Mouse (Mus musculus): ENCODE measurements around the gene Aldoc. TPM values are rescaled to one million over a fixed set of nuclear protein-coding genes. Genes with fewer than 3 reads are reported as not detected.

Gene Aldoc
- polyA plus RNA-seq, 1 experiment from 2014 or later = 3.0 TPM

GRCm38 (mm10) chr11:78372166-78372565 is 49.4 kb downstream of the Aldoc start:
- no peak overlapping the region for H3K4me3 ChIP-seq
- DNase-seq (ENCODE audit: low spot score) = no peak
- H3K4me1 ChIP-seq = peaks cover 26% of the 10 kb centered on the region
- H3K27me3 ChIP-seq (replicated peaks; ENCODE audit: low read depth, poor library complexity, severe bottlenecking) = no peaks in the 10 kb centered on the region
- no peaks in the 10 kb centered on the region for H3K9me3 ChIP-seq
- H3K36me3 ChIP-seq (replicated peaks) = no peaks in the 10 kb centered on the region
- 80% methylated on average over 3 of the region's 3 CpGs for WGBS
- H3K27ac ChIP-seq (replicated peaks) = no peak overlapping the region

DNA sequence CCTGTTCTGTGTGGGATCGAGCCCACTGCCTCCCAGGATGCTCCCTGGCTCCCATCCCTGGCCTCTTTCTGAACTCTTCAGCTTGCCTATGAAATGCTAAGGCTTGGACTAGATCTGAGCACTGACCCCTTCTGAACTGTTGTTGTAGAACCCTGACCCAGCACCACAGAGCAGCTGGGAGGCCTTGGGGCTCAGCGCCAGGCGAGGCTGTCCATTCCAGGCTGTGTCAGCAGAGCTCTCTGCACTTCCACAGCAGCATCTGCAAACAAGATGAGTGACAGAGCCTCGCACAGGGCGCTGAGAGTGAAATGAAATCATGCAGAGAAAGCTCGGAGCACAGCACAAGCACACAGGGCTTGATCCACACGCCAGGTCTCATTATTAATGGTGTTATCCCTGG is 49.8 kb downstream of the Aldoc start:
- Histone ChIP-seq H3K9me3 (no peaks in the 10 kb centered on the region), H3K27me3 (replicated peaks; ENCODE audit: low read depth, poor library complexity, severe bottlenecking) (no peaks in the 10 kb centered on the region), H3K4me1 (peaks cover 29% of the 10 kb centered on the region), H3K4me3 (no peak overlapping the region), H3K27ac (replicated peaks) (no peak overlapping the region), H3K36me3 (replicated peaks) (no peaks in the 10 kb centered on the region)
- DNase-seq (ENCODE audit: low spot score) = no peak
- 69% methylated on average over 7 of the region's 7 CpGs for WGBS

- DNase-seq (ENCODE audit: low spot score) = no peak
- Histone ChIP-seq H3K4me3 (no peak overlapping the region), H3K27me3 (replicated peaks; ENCODE audit: low read depth, poor library complexity, severe bottlenecking) (no peaks in the 10 kb centered on the region), H3K36me3 (replicated peaks) (no peaks in the 10 kb centered on the region), H3K9me3 (no peaks in the 10 kb centered on the region), H3K4me1 (peaks cover 32% of the 10 kb centered on the region), H3K27ac (replicated peaks) (no peak overlapping the region)
- WGBS = 75% methylated on average over 8 of the region's 8 CpGs
Measured at GRCm38 (mm10) chr11:78374147-78374546, 51.4 kb downstream of the Aldoc start.

Other genes starting within 250 kb of the Aldoc start
- 40.9 and 41.5 TPM in 2 replicates for gene Eral1, start 242.6 kb upstream of the Aldoc start, polyA plus RNA-seq (2016; fragmentation: Nextera tagmentation; extraction: Ambion mirVana)
- gene Fam222b, start 228.3 kb upstream of the Aldoc start, polyA plus RNA-seq (2016; fragmentation: Nextera tagmentation; extraction: Ambion mirVana) = 28.2 and 29.9 TPM in 2 replicates
- gene Traf4, start 157.4 kb upstream of the Aldoc start, polyA plus RNA-seq (2016; fragmentation: Nextera tagmentation; extraction: Ambion mirVana) = 151 and 157 TPM in 2 replicates
- gene Nek8, start 146.3 kb upstream of the Aldoc start, polyA plus RNA-seq (2016; fragmentation: Nextera tagmentation; extraction: Ambion mirVana) = 13.5 and 15.3 TPM in 2 replicates
- gene Tlcd1, start 146.3 kb upstream of the Aldoc start, polyA plus RNA-seq (2016; fragmentation: Nextera tagmentation; extraction: Ambion mirVana) = 8.8 and 9.2 TPM in 2 replicates
- gene Rpl23a, start 139.4 kb upstream of the Aldoc start, polyA plus RNA-seq (2016; fragmentation: Nextera tagmentation; extraction: Ambion mirVana) = 1,123 and 1,138 TPM in 2 replicates
- 107 and 123 TPM in 2 replicates for gene Rab34, start 134.5 kb upstream of the Aldoc start, polyA plus RNA-seq (2016; fragmentation: Nextera tagmentation; extraction: Ambion mirVana)
- 1.6 and 2.3 TPM in 2 replicates for gene Proca1, start 129.6 kb upstream of the Aldoc start, polyA plus RNA-seq (2016; fragmentation: Nextera tagmentation; extraction: Ambion mirVana)
- gene Sdf2, start 77.2 kb upstream of the Aldoc start, polyA plus RNA-seq (2016; fragmentation: Nextera tagmentation; extraction: Ambion mirVana) = 43.5 and 44.9 TPM in 2 replicates
- gene Supt6, start 77.0 kb upstream of the Aldoc start, polyA plus RNA-seq (2016; fragmentation: Nextera tagmentation; extraction: Ambion mirVana) = 39.2 TPM in 2 replicates
- 60.4 and 72.1 TPM in 2 replicates for gene 2610507B11Rik, start 61.2 kb upstream of the Aldoc start, polyA plus RNA-seq (2016; fragmentation: Nextera tagmentation; extraction: Ambion mirVana)
- gene BC030499, start 32.1 kb upstream of the Aldoc start, polyA plus RNA-seq (2016; fragmentation: Nextera tagmentation; extraction: Ambion mirVana) = 0.48 and 0.49 TPM in 2 replicates
- 65.7 and 73.1 TPM in 2 replicates for gene Spag5, start 21.4 kb upstream of the Aldoc start, polyA plus RNA-seq (2016; fragmentation: Nextera tagmentation; extraction: Ambion mirVana)
- gene Pigs, start 5.4 kb downstream of the Aldoc start, polyA plus RNA-seq (2016; fragmentation: Nextera tagmentation; extraction: Ambion mirVana) = 73.7 and 74.9 TPM in 2 replicates
- gene Unc119, start 20.5 kb downstream of the Aldoc start, polyA plus RNA-seq (2016; fragmentation: Nextera tagmentation; extraction: Ambion mirVana) = 67.7 and 69.1 TPM in 2 replicates
- gene Foxn1, start 63.6 kb downstream of the Aldoc start, polyA plus RNA-seq (2016; fragmentation: Nextera tagmentation; extraction: Ambion mirVana) = 0.21 and 0.26 TPM in 2 replicates
- not detected in 2 replicates for gene Slc13a2, start 99.2 kb downstream of the Aldoc start, polyA plus RNA-seq (2016; fragmentation: Nextera tagmentation; extraction: Ambion mirVana)
- 14.9 and 18.4 TPM in 2 replicates for gene Slc46a1, start 142.7 kb downstream of the Aldoc start, polyA plus RNA-seq (2016; fragmentation: Nextera tagmentation; extraction: Ambion mirVana)
- gene Sarm1, start 174.8 kb downstream of the Aldoc start, polyA plus RNA-seq (2016; fragmentation: Nextera tagmentation; extraction: Ambion mirVana) = 5.0 and 6.0 TPM in 2 replicates
- gene Vtn, start 176.1 kb downstream of the Aldoc start, polyA plus RNA-seq (2016; fragmentation: Nextera tagmentation; extraction: Ambion mirVana) = 16.3 and 16.7 TPM in 2 replicates
- gene Sebox, start 180.5 kb downstream of the Aldoc start, polyA plus RNA-seq (2016; fragmentation: Nextera tagmentation; extraction: Ambion mirVana) = not detected in 2 replicates
- 75.9 and 76.0 TPM in 2 replicates for gene Tmem199, start 189.2 kb downstream of the Aldoc start, polyA plus RNA-seq (2016; fragmentation: Nextera tagmentation; extraction: Ambion mirVana)
- 175 and 178 TPM in 2 replicates for gene Poldip2, start 189.2 kb downstream of the Aldoc start, polyA plus RNA-seq (2016; fragmentation: Nextera tagmentation; extraction: Ambion mirVana)
- 91.6 and 92.4 TPM in 2 replicates for gene Tnfaip1, start 213.4 kb downstream of the Aldoc start, polyA plus RNA-seq (2016; fragmentation: Nextera tagmentation; extraction: Ambion mirVana)
- gene Ift20, start 213.4 kb downstream of the Aldoc start, polyA plus RNA-seq (2016; fragmentation: Nextera tagmentation; extraction: Ambion mirVana) = 84.2 and 95.2 TPM in 2 replicates
- gene Tmem97, start 227.8 kb downstream of the Aldoc start, polyA plus RNA-seq (2016; fragmentation: Nextera tagmentation; extraction: Ambion mirVana) = 89.6 and 96.6 TPM in 2 replicates